Mouse (Mus musculus) CD8-positive naive resting alpha-beta T cell, adult 2 months (primary cell): ENCODE data around the gene Gm45062.

ENCODE experiments used
- DNase-seq, 2 experiments: peaks; one replicate each; pipeline ENCODE4 v3.0.0; 2022; ENCODE audit warnings: low read depth in 2 of 2, low spot score in 2 of 2

Gm45062 gene

GRCm38 (mm10) chr6:8415823-8416222 is 156.6 kb downstream of the Gm45062 start:
- DNase-seq = no peak

DNA sequence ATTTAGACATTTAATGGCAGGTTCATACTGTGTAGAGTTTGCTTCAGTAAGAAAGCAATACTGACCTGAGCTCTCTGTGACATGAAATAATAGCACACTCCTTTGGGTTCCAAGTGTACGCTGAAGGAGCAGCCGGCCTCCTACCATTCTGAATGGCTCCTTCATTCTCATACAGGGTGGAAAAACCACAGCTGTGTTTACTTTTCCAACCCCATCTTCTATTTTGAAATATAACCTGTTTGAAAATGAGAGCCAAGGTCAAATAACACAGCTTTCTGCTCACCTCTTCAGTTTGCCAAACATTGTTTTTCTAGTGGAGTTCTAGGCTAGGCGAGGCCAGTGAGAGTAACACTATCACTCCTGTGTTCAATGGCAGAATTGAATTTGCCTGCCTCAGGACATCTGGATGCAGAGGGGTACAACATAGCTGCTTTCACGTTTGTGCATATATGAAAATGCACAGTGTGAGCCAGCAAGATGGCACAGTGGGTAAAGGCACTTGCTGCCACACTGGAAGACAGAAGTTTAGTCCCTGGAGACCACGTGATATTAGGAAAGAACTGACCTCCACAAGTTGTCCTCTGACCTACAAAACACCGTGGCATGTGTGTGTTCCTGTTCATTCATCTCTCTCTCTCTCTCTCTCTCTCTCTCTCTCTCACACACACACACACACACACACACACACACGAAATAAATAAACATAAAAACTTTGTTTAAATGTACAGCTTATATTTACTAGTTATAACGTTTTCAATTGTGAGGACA is 157.7 kb downstream of the Gm45062 start:
- DNase-seq = no peak

DNA sequence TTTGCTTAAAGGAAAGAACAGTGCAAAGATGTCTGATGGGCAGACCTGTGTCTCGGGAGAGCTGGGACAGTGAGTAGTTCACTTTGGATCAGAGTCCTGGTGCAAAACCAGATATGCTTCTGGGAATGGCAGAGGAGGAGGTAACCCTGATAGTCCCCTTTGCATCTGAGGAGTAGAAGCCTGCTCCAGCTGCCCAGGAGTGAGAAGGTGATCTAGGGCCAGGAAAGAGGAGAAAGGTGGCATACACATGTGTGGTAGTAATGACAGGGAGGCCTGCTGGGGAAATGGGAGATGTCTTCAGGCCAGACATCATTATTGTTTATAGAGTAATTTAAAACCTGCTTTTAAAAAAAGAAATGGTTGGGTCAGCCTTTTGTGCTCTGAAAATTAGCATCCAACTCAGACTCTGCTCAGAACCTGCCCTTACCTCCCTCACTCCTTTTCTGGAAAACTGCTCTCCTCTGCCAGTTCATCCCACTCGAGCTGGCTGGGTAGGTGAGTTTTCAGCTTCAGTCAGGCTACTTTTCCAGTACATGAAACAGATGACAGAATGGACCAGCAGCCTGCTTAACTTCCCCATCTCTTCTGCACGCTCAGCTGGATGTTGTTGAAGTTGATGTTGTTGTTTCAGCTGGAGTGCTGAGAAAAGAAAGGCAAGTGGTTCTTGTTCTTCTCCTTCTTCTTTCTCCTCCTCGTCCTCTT is 160.4 kb downstream of the Gm45062 start:
- no peak for DNase-seq

GRCm38 (mm10) chr6:8420187-8420503 is 160.9 kb downstream of the Gm45062 start:
- no peak for DNase-seq

- DNase-seq = no peak
Measured at GRCm38 (mm10) chr6:8421421-8421820, 162.2 kb downstream of the Gm45062 start.

DNA sequence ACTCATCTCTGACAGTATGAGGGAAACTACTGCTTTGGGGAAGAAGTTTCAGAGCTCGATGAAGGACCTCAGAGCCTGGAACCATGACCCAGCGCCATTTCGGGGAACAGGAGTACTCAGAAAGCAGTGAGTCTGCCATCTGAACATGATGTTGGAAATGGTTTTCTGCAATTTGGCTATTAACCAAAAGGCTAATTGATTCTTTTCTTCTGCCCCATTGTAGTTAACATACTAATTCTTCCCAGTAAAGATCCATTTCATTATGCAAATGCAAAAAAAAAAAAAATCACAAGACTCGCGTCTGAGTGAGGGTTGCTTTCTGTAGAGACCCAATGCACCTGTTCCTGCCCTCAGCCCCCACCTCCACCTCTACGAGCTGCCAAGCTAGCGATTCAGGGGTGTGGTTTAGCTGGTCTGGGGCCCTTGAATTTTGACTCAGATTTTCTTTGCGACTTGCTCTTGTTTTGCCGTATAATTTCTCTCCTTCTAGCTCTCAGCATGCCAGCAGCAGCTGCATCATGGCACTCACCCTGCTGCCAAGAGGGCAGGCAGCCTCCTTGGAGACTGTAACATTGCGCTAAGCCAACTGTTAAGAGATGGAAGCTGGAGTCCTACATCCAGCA is 162.8 kb downstream of the Gm45062 start:
- no peak for DNase-seq

GRCm38 (mm10) chr6:8423142-8423541 is 163.9 kb downstream of the Gm45062 start:
- no peak for DNase-seq

GRCm38 (mm10) chr6:8427692-8428091 is 168.4 kb downstream of the Gm45062 start:
- DNase-seq = no peak

DNA sequence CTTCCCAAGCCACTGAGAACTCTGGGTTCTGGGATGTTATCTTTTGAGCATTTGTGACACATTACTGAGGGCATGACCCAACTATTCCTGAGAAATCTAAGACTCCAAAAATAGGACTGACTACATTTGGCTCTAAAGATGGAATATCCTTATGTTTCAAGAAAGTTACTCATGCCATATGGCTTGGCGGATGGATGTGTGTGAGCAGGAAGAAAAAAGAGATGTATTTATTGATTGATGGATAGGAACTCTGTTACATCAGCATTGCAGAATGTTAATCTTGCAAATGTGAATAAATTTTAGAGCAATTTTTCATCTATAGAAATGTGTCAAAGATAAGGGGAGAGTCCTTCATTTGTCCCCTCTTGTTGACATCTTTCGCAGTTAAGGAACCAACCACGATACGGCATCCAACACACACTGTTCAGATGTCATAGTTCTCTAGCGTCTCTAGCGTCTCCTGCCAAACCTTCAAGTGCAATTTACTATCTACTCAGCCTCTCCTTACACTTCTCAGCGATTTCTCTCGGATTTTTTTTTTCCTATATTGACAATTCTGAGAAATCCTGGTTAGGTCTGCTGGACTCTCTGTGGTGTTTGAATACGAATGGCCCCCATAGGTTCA is 171.5 kb downstream of the Gm45062 start:
- no peak for DNase-seq

DNA sequence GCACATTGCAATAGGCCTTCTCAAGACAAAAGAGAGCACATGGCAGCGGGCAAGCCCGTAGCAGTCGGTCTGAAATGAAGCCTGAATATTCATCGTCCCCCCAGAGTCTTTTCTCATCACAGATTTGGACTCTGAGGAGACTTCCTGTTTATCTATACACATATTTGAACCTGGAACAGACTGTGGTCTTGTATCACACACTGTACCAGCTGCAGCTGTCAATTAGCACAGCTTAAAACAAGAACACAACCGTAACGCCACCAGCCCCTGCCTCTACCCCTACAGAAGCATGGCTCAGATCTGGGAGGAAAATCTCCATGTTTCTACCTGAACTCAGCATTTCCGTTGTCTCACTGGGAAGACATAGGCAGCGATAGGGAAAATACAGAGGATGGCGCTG is 173.9 kb downstream of the Gm45062 start:
- DNase-seq = no peak

GRCm38 (mm10) chr6:8437937-8438336 is 178.7 kb downstream of the Gm45062 start:
- DNase-seq = no peak

- DNase-seq = no peak
Measured at GRCm38 (mm10) chr6:8441814-8442213, 182.6 kb downstream of the Gm45062 start.

- DNase-seq = no peak
Measured at GRCm38 (mm10) chr6:8446786-8447185, 187.5 kb downstream of the Gm45062 start.

DNA sequence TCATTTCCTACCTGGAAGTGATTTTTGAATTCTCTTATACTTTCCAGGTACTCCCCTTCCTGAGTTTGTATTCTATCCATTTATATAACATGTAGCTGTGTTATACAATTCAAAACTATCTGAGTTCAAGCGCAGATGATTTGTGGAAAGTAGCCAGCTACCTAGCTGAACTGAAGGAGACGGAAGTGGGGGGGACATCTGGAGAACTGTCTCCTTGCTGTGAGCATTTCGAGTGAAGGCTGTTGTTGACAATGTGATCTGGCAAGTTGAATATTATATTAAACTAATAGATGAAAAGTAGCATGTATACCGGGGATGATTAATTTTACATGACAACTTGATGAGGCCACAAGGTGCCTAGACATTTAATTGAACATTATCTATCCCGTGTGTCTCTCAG is 196.3 kb downstream of the Gm45062 start:
- DNase-seq = no peak

DNA sequence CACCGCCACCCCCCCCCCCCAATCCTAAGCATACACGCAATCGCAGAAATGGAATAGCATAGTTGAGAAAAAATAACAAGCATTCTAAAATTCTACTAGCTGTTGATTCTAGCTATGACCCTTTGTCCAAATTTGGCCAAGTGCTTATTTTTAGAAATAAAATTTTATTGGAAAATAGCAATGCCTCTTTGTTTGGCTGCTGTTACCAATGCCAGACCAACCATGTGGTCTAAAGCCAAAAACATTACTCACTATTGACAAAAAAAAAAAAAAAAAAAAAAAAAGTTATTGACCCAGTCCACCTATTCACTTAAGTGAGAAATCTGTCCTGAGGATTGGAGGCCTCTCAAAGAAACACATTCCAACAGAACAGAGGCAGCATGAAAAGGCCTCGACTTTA is 199.3 kb downstream of the Gm45062 start:
- no peak for DNase-seq

GRCm38 (mm10) chr6:8462447-8462846 is 203.2 kb downstream of the Gm45062 start:
- no peak for DNase-seq

DNA sequence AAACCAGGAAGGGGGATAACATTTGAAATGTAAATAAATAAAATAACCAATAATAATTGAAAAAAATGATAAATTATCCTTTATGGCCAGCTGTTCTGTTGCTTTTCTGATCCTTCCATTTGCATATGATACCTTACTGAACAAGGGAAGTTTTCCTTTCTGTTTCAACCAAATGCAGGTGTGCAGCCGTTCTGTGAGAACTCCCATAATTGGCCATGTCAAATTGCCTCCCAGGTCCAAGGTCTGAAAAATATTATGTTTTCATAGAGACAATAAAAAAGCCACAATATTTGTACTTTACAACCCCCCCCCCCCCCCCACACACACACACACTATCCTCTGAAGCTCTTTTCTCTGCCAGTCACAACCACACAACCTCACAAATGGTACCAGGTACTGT is 206.1 kb downstream of the Gm45062 start:
- no peak for DNase-seq

- DNase-seq = no peak
Measured at GRCm38 (mm10) chr6:8465985-8466384, 206.7 kb downstream of the Gm45062 start.

- DNase-seq = no peak
Measured at GRCm38 (mm10) chr6:8467667-8468337, 208.6 kb downstream of the Gm45062 start.

DNA sequence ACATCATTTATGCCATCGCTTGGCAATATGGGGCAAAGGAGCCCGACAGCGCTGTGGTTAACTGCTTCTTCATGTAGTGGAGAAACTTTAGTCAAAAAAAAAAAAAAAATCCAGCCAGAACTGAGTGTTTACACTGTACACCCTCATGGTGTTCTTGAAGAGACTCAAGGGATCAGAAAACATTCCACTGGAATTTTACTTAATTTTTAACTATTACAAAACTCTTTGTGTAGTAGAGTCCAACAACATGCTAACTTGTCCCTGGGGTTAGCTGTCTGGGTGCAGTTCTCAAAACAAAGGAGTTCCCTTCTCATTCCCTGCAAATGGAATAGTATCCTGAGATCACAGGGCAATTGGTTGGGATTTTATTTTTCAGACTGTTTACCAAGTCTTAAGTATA is 210.7 kb downstream of the Gm45062 start:
- DNase-seq = no peak

GRCm38 (mm10) chr6:8472125-8472524 is 212.9 kb downstream of the Gm45062 start:
- no peak for DNase-seq
